Mouse (Mus musculus): Measurements from ENCODE around the gene Stoml1. TPM values are rescaled to one million over a fixed set of nuclear protein-coding genes. Genes with fewer than 3 reads are reported as not detected.
A peak's percentile ranks its signal among the peaks of the same experiment; 100 is the strongest.

The Stoml1 gene
- total and polyA plus RNA-seq, 2 experiments: 5.4 to 8.1 TPM

GRCm38 (mm10) chr9:58272068-58272541, 19.1 kb downstream of the Stoml1 start:
- no peak for TF ChIP-seq POLR2A (IDR thresholded peaks at IDR 0.05; ENCODE audit: extremely low read depth, insufficient read depth, low read length)
- TF ChIP-seq CTCF (IDR thresholded peaks at IDR 0.05; ENCODE audit: low read depth, low read length): no peak
- no peak for DNase-seq (ENCODE audit: extremely low read depth, low read depth, low spot score)
- Histone ChIP-seq H3K79me2 (ENCODE audit: control insufficient read depth, insufficient read depth, low read length) (no peaks in the 10 kb centered on the region), H3K36me3 (ENCODE audit: control insufficient read depth, insufficient read depth, low read length) (no peaks in the 10 kb centered on the region), H3K27me3 (ENCODE audit: control insufficient read depth, insufficient read depth, low read length) (no peaks in the 10 kb centered on the region), H3K4me3 (ENCODE audit: insufficient read depth, low read depth, low read length) (no peak overlapping the region), H3K27ac (replicated peaks; ENCODE audit: insufficient read depth, low read depth, low read length) (no peak overlapping the region), H3K9ac (ENCODE audit: low read depth, low read length) (no peak overlapping the region), H3K4me1 (ENCODE audit: control insufficient read depth, insufficient read depth, low read length) (peaks cover 9% of the 10 kb centered on the region; the same call in 1 of the 2 replicates)
- WGBS: 85% methylated on average over 2 of the region's 2 CpGs

- no peak for DNase-seq (ENCODE audit: extremely low read depth, low read depth, low spot score)
- Histone ChIP-seq H3K36me3 (ENCODE audit: control insufficient read depth, insufficient read depth, low read length) (no peaks in the 10 kb centered on the region), H3K27me3 (ENCODE audit: control insufficient read depth, insufficient read depth, low read length) (no peaks in the 10 kb centered on the region), H3K79me2 (ENCODE audit: control insufficient read depth, insufficient read depth, low read length) (no peaks in the 10 kb centered on the region), H3K4me3 (ENCODE audit: insufficient read depth, low read depth, low read length) (no peak overlapping the region), H3K4me1 (ENCODE audit: control insufficient read depth, insufficient read depth, low read length) (peaks cover 9% of the 10 kb centered on the region; the same call in 1 of the 2 replicates), H3K9ac (ENCODE audit: low read depth, low read length) (no peak overlapping the region), H3K27ac (replicated peaks; ENCODE audit: insufficient read depth, low read depth, low read length) (no peak overlapping the region)
- TF ChIP-seq CTCF (IDR thresholded peaks at IDR 0.05; ENCODE audit: low read depth, low read length) (no peak), POLR2A (IDR thresholded peaks at IDR 0.05; ENCODE audit: extremely low read depth, insufficient read depth, low read length) (no peak)
- WGBS: 77% methylated on average over 9 of the region's 9 CpGs
Observed at GRCm38 (mm10) chr9:58272855-58273254, 19.9 kb downstream of the Stoml1 start.

DNA sequence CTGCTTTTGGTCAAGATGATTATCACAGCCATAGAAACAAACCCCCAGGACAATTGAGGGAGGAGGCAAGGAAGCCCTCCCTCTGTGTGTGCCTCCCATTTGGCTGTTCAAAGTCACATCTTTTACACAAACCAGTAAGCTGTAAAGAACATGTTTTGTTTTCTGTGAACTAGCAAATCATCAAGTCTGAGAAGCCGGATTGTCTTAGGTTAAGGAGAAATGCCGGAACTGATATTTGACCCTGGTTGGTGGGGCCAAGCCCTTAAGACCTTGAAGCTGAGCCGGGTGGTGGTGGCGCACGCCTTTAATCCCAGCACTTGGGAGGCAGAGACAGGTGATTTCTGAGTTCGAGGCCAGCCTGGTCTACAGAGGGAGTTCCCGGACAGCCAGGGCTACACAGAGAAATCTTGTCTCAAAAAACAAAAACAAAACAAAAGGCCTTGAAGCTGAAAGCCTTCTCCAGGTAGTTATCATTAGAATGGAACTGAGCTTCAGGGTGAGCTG, 21.2 kb downstream of the Stoml1 start:
- Histone ChIP-seq H3K79me2 (ENCODE audit: control insufficient read depth, insufficient read depth, low read length) (no peaks in the 10 kb centered on the region), H3K4me3 (ENCODE audit: insufficient read depth, low read depth, low read length) (no peak overlapping the region), H3K9ac (ENCODE audit: low read depth, low read length) (no peak overlapping the region), H3K4me1 (ENCODE audit: control insufficient read depth, insufficient read depth, low read length) (peaks cover 9% of the 10 kb centered on the region; the same call in 1 of the 2 replicates), H3K27ac (replicated peaks; ENCODE audit: insufficient read depth, low read depth, low read length) (no peak overlapping the region), H3K36me3 (ENCODE audit: control insufficient read depth, insufficient read depth, low read length) (no peaks in the 10 kb centered on the region), H3K27me3 (ENCODE audit: control insufficient read depth, insufficient read depth, low read length) (no peaks in the 10 kb centered on the region)
- TF ChIP-seq POLR2A (IDR thresholded peaks at IDR 0.05; ENCODE audit: extremely low read depth, insufficient read depth, low read length): no peak
- WGBS: 91% methylated on average over 7 of the region's 7 CpGs
- DNase-seq (ENCODE audit: extremely low read depth, low read depth, low spot score): no peak

DNA sequence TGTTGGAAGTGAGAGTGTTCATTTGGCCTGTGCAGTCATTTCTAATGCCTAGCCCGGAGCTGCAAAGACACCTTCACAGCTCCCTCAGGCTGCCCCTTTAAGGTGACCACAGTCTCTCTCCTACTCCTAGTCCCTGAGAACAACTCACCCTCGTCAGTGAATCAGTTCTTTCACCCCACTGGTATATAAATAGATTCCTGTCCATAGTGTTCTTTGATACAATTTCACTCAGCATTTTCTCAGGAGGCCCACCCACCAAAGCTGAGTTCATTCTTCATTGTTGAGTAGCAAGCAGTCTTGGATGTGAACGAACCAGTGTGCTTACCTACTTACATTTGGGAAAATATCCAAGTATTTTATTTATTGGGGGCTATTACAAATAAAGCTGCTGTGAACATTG, 21.7 kb downstream of the Stoml1 start:
- H3K4me1 ChIP-seq (ENCODE audit: control insufficient read depth, insufficient read depth, low read length): peaks cover 9% of the 10 kb centered on the region; the same call in 1 of the 2 replicates
- no peaks in the 10 kb centered on the region for H3K27me3 ChIP-seq (ENCODE audit: control insufficient read depth, insufficient read depth, low read length)
- H3K27ac ChIP-seq (replicated peaks; ENCODE audit: insufficient read depth, low read depth, low read length): no peak overlapping the region
- no peak overlapping the region for H3K9ac ChIP-seq (ENCODE audit: low read depth, low read length)
- WGBS: 64% methylated on average over 3 of the region's 3 CpGs
- no peak overlapping the region for H3K4me3 ChIP-seq (ENCODE audit: insufficient read depth, low read depth, low read length)
- TF ChIP-seq POLR2A (IDR thresholded peaks at IDR 0.05; ENCODE audit: extremely low read depth, insufficient read depth, low read length) (no peak), CTCF (IDR thresholded peaks at IDR 0.05; ENCODE audit: low read depth, low read length) (no peak)
- no peaks in the 10 kb centered on the region for H3K79me2 ChIP-seq (ENCODE audit: control insufficient read depth, insufficient read depth, low read length)
- no peak for DNase-seq (ENCODE audit: extremely low read depth, low read depth, low spot score)
- H3K36me3 ChIP-seq (ENCODE audit: control insufficient read depth, insufficient read depth, low read length): no peaks in the 10 kb centered on the region

DNA sequence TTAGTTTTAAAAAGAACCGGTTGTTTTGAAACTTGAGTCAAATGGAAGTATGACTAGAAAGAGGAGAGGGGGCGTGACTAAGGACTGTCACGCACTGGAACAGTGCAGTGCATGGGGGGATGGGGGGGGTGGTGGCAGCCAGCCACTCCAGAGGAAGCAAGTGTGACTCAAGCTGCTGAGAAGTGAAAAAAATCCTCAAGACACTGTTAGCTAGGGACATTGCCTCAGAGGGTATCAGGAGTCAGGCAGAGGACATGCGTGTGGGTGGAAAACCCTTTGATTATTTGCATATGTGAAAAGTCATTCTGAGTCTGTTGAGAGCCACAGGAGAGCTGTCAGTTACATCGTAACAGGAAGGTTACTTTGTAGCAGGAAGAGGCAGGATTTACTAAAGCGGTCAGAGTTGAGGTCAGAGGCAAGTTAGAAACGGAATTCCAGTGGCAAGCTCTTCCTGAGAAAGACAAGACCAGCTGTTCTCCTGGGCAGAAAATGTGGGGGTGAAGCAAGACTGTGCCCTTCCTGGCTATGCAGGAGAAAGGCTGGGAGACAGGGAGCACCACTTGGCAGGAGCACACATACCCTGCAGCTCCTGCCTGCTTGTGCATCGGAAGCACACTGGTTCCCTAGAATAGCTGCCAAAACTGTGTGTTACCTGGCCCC, 22.3 kb downstream of the Stoml1 start:
- Histone ChIP-seq H3K9ac (ENCODE audit: low read depth, low read length) (no peak overlapping the region), H3K36me3 (ENCODE audit: control insufficient read depth, insufficient read depth, low read length) (no peaks in the 10 kb centered on the region), H3K27ac (replicated peaks; ENCODE audit: insufficient read depth, low read depth, low read length) (peak overlapping the region; percentile 43), H3K4me1 (ENCODE audit: control insufficient read depth, insufficient read depth, low read length) (peaks cover 9% of the 10 kb centered on the region; the same call in 1 of the 2 replicates), H3K79me2 (ENCODE audit: control insufficient read depth, insufficient read depth, low read length) (no peaks in the 10 kb centered on the region), H3K4me3 (ENCODE audit: insufficient read depth, low read depth, low read length) (no peak overlapping the region), H3K27me3 (ENCODE audit: control insufficient read depth, insufficient read depth, low read length) (no peaks in the 10 kb centered on the region)
- no peak for TF ChIP-seq POLR2A (IDR thresholded peaks at IDR 0.05; ENCODE audit: extremely low read depth, insufficient read depth, low read length)
- TF ChIP-seq CTCF (IDR thresholded peaks at IDR 0.05; ENCODE audit: low read depth, low read length): no peak
- WGBS: 33% methylated on average over 8 of the region's 8 CpGs
- peak; percentile 60 for DNase-seq (ENCODE audit: extremely low read depth, low read depth, low spot score)

DNA sequence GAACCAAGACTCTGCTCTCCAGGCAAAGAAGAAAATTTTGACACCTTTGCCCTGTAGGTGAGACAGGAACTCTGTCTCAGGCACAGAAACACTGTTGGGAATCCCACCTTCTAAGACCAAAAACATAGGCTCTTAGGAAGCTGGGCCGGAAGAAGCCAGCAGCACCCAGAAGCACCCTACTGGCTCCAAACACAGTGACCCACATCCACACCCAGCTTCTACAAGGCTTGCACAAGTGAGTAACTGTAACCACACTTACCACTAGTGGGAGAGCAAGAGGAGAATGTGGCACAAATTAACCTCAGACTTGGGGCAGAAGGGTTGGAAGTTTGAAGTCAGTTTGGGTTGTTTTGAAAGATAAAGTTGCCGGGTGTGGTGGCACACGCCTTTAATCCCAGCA, 22.8 kb downstream of the Stoml1 start:
- Histone ChIP-seq H3K4me1 (ENCODE audit: control insufficient read depth, insufficient read depth, low read length) (peaks cover 9% of the 10 kb centered on the region; the same call in 1 of the 2 replicates), H3K27ac (replicated peaks; ENCODE audit: insufficient read depth, low read depth, low read length) (peak overlapping the region; percentile 43), H3K27me3 (ENCODE audit: control insufficient read depth, insufficient read depth, low read length) (no peaks in the 10 kb centered on the region), H3K4me3 (ENCODE audit: insufficient read depth, low read depth, low read length) (no peak overlapping the region), H3K79me2 (ENCODE audit: control insufficient read depth, insufficient read depth, low read length) (no peaks in the 10 kb centered on the region), H3K9ac (ENCODE audit: low read depth, low read length) (peak overlapping the region; percentile 4; the same call in 1 of the 2 replicates), H3K36me3 (ENCODE audit: control insufficient read depth, insufficient read depth, low read length) (no peaks in the 10 kb centered on the region)
- DNase-seq (ENCODE audit: extremely low read depth, low read depth, low spot score): no peak
- TF ChIP-seq POLR2A (IDR thresholded peaks at IDR 0.05; ENCODE audit: extremely low read depth, insufficient read depth, low read length) (no peak), CTCF (IDR thresholded peaks at IDR 0.05; ENCODE audit: low read depth, low read length) (no peak)
- 72% methylated on average over 3 of the region's 3 CpGs for WGBS
